In the genomic region with DNA sequence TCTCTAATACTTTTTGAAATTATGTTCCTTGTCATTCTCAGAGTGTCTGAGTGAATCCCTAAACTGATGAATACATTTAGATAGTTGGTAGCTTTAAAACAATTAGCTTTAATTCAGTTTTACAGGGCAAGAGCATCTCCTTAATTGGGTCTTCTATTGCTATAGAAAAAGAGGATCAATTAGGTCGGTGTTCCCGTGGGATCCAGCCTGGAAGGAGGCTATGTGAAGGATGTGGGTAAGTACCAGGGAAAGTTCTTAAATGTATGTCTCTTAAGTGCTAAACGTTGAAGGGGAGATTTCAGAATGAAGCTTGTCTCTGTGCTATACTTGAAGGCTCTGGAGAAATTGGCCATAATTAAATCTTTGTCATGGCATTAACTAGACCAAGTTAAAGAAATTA, we compare ENCODE assay signal across 32 mouse cellular contexts.
A peak's percentile ranks its signal among the peaks of the same experiment; 100 is the strongest.
DNase-seq lines count a peak whose midpoint lies in the region; ATAC-seq and TF ChIP-seq lines count a peak whose summit lies in the region.
"Had no signal": no experiment of that assay in that cellular context is flagged by ENCODE, and none has a peak within 500 bp of the region (broad histone marks: within the 10 kb centered on the region; RNA-seq: fewer than 3 reads in every experiment).

No protein-coding gene starts in this region.

- peak; percentile 0 for DNase-seq in embryo, embryonic 9.5 days (ENCODE audit: extremely low spot score)
- DNase-seq in embryo, embryonic 11 days: no peak
- DNase-seq in hindbrain, embryonic 10.5 days (ENCODE audit: low spot score): no peak
- peak; percentile 36 for DNase-seq in midbrain, postnatal 0 days (ENCODE audit: low spot score)
- no peak for DNase-seq in B cell, adult 2 months
- DNase-seq: adrenal gland, postnatal 10 days; cerebellum, adult 11 months; cerebellum, adult 9-10 months; cerebellum, postnatal 36 days; gastrocnemius, postnatal 10 days; heart, postnatal 14 days; kidney, adult 8-10 months; kidney, postnatal 4 days; layer of hippocampus, postnatal 36 days; liver, embryonic 13.5 days; lung, adult 18-20 months; lung, postnatal 36 days; right cerebral cortex, adult 18-20 months; right cerebral cortex, postnatal 4 days; thymus, adult 18-20 months; thymus, postnatal 36 days had no signal

- H3K27ac ChIP-seq in hindbrain, embryonic 12.5 days: no peak overlapping the region
- H3K27ac ChIP-seq in hindbrain, embryonic 10.5 days: no peak overlapping the region
- no peak overlapping the region for H3K27ac ChIP-seq in midbrain, postnatal 0 days (ENCODE audit: low read depth, low read length)
- H3K27ac ChIP-seq in midbrain, embryonic 16.5 days (ENCODE audit: low read length): no peak overlapping the region
- H3K27ac ChIP-seq: kidney, postnatal 0 days; limb, embryonic 10.5 days; limb, embryonic 15.5 days; liver, embryonic 13.5 days; midbrain, embryonic 12.5 days; neural tube, embryonic 12.5 days; stomach, postnatal 0 days had no signal

- H3K9me3 ChIP-seq in hindbrain, embryonic 12.5 days (replicated peaks): no peaks in the 10 kb centered on the region
- no peaks in the 10 kb centered on the region for H3K9me3 ChIP-seq in hindbrain, embryonic 10.5 days
- no peaks in the 10 kb centered on the region for H3K9me3 ChIP-seq in midbrain, postnatal 0 days (ENCODE audit: low read length)
- no peaks in the 10 kb centered on the region for H3K9me3 ChIP-seq in midbrain, embryonic 16.5 days (replicated peaks; ENCODE audit: control insufficient read depth, low read length, poor library complexity, severe bottlenecking)
- H3K9me3 ChIP-seq: limb, embryonic 10.5 days; limb, embryonic 15.5 days; liver, embryonic 13.5 days; midbrain, embryonic 12.5 days; neural tube, embryonic 12.5 days had no signal

- TF ChIP-seq CTCF in midbrain, postnatal 0 days (IDR thresholded peaks at IDR 0.05): no peak

- H3K9ac ChIP-seq in hindbrain, embryonic 12.5 days: no peak overlapping the region
- no peak overlapping the region for H3K9ac ChIP-seq in midbrain, postnatal 0 days (replicated peaks; ENCODE audit: low read length, poor library complexity, severe bottlenecking)
- no peak overlapping the region for H3K9ac ChIP-seq in midbrain, embryonic 16.5 days (ENCODE audit: low read depth, low read length)
- H3K9ac ChIP-seq: limb, embryonic 15.5 days; liver, embryonic 13.5 days; midbrain, embryonic 12.5 days; neural tube, embryonic 12.5 days had no signal

- H3K4me2 ChIP-seq in hindbrain, embryonic 12.5 days (replicated peaks): no peak overlapping the region
- H3K4me2 ChIP-seq in midbrain, postnatal 0 days (ENCODE audit: low read depth, low read length, poor library complexity, severe bottlenecking): no peak overlapping the region
- no peak overlapping the region for H3K4me2 ChIP-seq in midbrain, embryonic 16.5 days (ENCODE audit: low read length)
- H3K4me2 ChIP-seq: limb, embryonic 15.5 days; liver, embryonic 13.5 days; midbrain, embryonic 12.5 days; neural tube, embryonic 12.5 days had no signal

- H3K4me1 ChIP-seq in hindbrain, embryonic 12.5 days: 0 out of 2 replicates have a peak, but pooled peaks cover 4% of the 10 kb centered on the region
- H3K4me1 ChIP-seq in hindbrain, embryonic 10.5 days (replicated peaks): no peaks in the 10 kb centered on the region
- H3K4me1 ChIP-seq in midbrain, postnatal 0 days (ENCODE audit: insufficient read depth, low read length): no peaks in the 10 kb centered on the region
- H3K4me1 ChIP-seq in midbrain, embryonic 16.5 days (ENCODE audit: control insufficient read depth, insufficient read depth, low read length): no peaks in the 10 kb centered on the region
- H3K4me1 ChIP-seq: limb, embryonic 10.5 days; limb, embryonic 15.5 days; liver, embryonic 13.5 days; neural tube, embryonic 12.5 days had no signal

- no peak overlapping the region for H3K4me3 ChIP-seq in hindbrain, embryonic 12.5 days
- no peak overlapping the region for H3K4me3 ChIP-seq in hindbrain, embryonic 10.5 days
- no peak overlapping the region for H3K4me3 ChIP-seq in midbrain, postnatal 0 days (ENCODE audit: low read depth, low read length)
- no peak overlapping the region for H3K4me3 ChIP-seq in midbrain, embryonic 16.5 days (ENCODE audit: low read depth, low read length)
- H3K4me3 ChIP-seq: limb, embryonic 10.5 days; limb, embryonic 15.5 days; liver, embryonic 13.5 days; midbrain, embryonic 12.5 days; myocyte; neural tube, embryonic 12.5 days had no signal

- no peaks in the 10 kb centered on the region for H3K36me3 ChIP-seq in hindbrain, embryonic 12.5 days
- no peaks in the 10 kb centered on the region for H3K36me3 ChIP-seq in hindbrain, embryonic 10.5 days
- H3K36me3 ChIP-seq in midbrain, postnatal 0 days (ENCODE audit: insufficient read depth, low read length): no peaks in the 10 kb centered on the region
- no peaks in the 10 kb centered on the region for H3K36me3 ChIP-seq in midbrain, embryonic 16.5 days (ENCODE audit: control insufficient read depth, insufficient read depth, low read length)
- H3K36me3 ChIP-seq: limb, embryonic 10.5 days; limb, embryonic 15.5 days; liver, embryonic 13.5 days; midbrain, embryonic 12.5 days; neural tube, embryonic 12.5 days had no signal

- ATAC-seq in hindbrain, embryonic 12.5 days (ENCODE audit: low FRiP score): peak; percentile 46; the same call in 1 of the 2 replicates
- no peak for ATAC-seq in midbrain, postnatal 0 days (ENCODE audit: low FRiP score)
- no peak for ATAC-seq in midbrain, embryonic 16.5 days
- ATAC-seq: intestine, embryonic 16.5 days; Patski had no signal

- WGBS in hindbrain, embryonic 12.5 days: 77% methylated on average over 3 of the region's 3 CpGs
- 82% methylated on average over 3 of the region's 3 CpGs for WGBS in hindbrain, embryonic 10.5 days
- 68% methylated on average over 3 of the region's 3 CpGs for WGBS in midbrain, postnatal 0 days
- WGBS in midbrain, embryonic 16.5 days: 66% methylated on average over 3 of the region's 3 CpGs

- no peaks in the 10 kb centered on the region for H3K27me3 ChIP-seq in hindbrain, embryonic 12.5 days
- no peaks in the 10 kb centered on the region for H3K27me3 ChIP-seq in hindbrain, embryonic 10.5 days (ENCODE audit: insufficient read depth, poor library complexity, severe bottlenecking)
- H3K27me3 ChIP-seq in midbrain, postnatal 0 days (ENCODE audit: insufficient read depth, low read length): no peaks in the 10 kb centered on the region
- no peaks in the 10 kb centered on the region for H3K27me3 ChIP-seq in midbrain, embryonic 16.5 days (ENCODE audit: control insufficient read depth, insufficient read depth, low read depth, low read length)
- H3K27me3 ChIP-seq: limb, embryonic 15.5 days; liver, embryonic 13.5 days; midbrain, embryonic 12.5 days; neural tube, embryonic 12.5 days; Patski had no signal

Comparison
In these comparisons a context has a peak if more than half of its experiments do, and no peak if none do; other contexts are left out.
1. DNase-seq: peak in embryo, embryonic 9.5 days (single experiment) and midbrain, postnatal 0 days (single experiment); none in embryo, embryonic 11 days (single experiment), hindbrain, embryonic 10.5 days (single experiment) and B cell, adult 2 months (0 of 2).